Mouse (Mus musculus): ENCODE measurements around the gene Chn2.
"Not testable (repeated sequence)": the region's sequence is repeated elsewhere in the genome, so short reads cannot be mapped to it uniquely, and the experiment has no call there.

Chn2 gene

GRCm38 (mm10) chr6:54162321-54162720, 123.0 kb downstream of the Chn2 start:
- no peak for DNase-seq

- DNase-seq = peak; percentile 51 to 65
Observed at GRCm38 (mm10) chr6:54162786-54163185, 123.4 kb downstream of the Chn2 start.

- no peak for DNase-seq
Observed at GRCm38 (mm10) chr6:54163702-54164101, 124.3 kb downstream of the Chn2 start.

GRCm38 (mm10) chr6:54164777-54165176, 125.4 kb downstream of the Chn2 start:
- DNase-seq = peak; percentile 49 to 61

- DNase-seq = no peak
Observed at GRCm38 (mm10) chr6:54165246-54165645, 125.9 kb downstream of the Chn2 start.

- DNase-seq = no peak
Observed at GRCm38 (mm10) chr6:54165863-54166262, 126.5 kb downstream of the Chn2 start.

- DNase-seq = no peak
Observed at GRCm38 (mm10) chr6:54166991-54167546, 127.7 kb downstream of the Chn2 start.

GRCm38 (mm10) chr6:54170286-54170894, 131.0 kb downstream of the Chn2 start:
- DNase-seq = no peak

- DNase-seq = no peak
Observed at GRCm38 (mm10) chr6:54171385-54171784, 132.0 kb downstream of the Chn2 start.

- no peak for DNase-seq
Observed at GRCm38 (mm10) chr6:54175473-54176215, 136.3 kb downstream of the Chn2 start.

- not testable (repeated sequence) for DNase-seq
Observed at GRCm38 (mm10) chr6:54177081-54177480, 137.7 kb downstream of the Chn2 start.

GRCm38 (mm10) chr6:54179056-54179873, 139.9 kb downstream of the Chn2 start:
- DNase-seq = no peak

GRCm38 (mm10) chr6:54179874-54180212, 140.5 kb downstream of the Chn2 start:
- DNase-seq = no peak

- no peak for DNase-seq
Observed at GRCm38 (mm10) chr6:54183825-54184578, 144.6 kb downstream of the Chn2 start.

- DNase-seq = no peak
Observed at GRCm38 (mm10) chr6:54193631-54194305, 154.4 kb downstream of the Chn2 start.

- DNase-seq = no peak
Observed at GRCm38 (mm10) chr6:54197821-54198412, 158.6 kb downstream of the Chn2 start.

- DNase-seq = no peak
Observed at GRCm38 (mm10) chr6:54199516-54199915, 160.2 kb downstream of the Chn2 start.

- DNase-seq = no peak
Observed at GRCm38 (mm10) chr6:54200031-54200722, 160.8 kb downstream of the Chn2 start.

- no peak for DNase-seq
Observed at GRCm38 (mm10) chr6:54202311-54203020, 163.1 kb downstream of the Chn2 start.

- no peak for DNase-seq
Observed at GRCm38 (mm10) chr6:54203316-54203715, 164.0 kb downstream of the Chn2 start.
